Mouse (Mus musculus): ENCODE data around the gene Xab2.
"Not testable (repeated sequence)": the region's sequence is repeated elsewhere in the genome, so short reads cannot be mapped to it uniquely, and the experiment has no call there.

Gene Xab2

DNA sequence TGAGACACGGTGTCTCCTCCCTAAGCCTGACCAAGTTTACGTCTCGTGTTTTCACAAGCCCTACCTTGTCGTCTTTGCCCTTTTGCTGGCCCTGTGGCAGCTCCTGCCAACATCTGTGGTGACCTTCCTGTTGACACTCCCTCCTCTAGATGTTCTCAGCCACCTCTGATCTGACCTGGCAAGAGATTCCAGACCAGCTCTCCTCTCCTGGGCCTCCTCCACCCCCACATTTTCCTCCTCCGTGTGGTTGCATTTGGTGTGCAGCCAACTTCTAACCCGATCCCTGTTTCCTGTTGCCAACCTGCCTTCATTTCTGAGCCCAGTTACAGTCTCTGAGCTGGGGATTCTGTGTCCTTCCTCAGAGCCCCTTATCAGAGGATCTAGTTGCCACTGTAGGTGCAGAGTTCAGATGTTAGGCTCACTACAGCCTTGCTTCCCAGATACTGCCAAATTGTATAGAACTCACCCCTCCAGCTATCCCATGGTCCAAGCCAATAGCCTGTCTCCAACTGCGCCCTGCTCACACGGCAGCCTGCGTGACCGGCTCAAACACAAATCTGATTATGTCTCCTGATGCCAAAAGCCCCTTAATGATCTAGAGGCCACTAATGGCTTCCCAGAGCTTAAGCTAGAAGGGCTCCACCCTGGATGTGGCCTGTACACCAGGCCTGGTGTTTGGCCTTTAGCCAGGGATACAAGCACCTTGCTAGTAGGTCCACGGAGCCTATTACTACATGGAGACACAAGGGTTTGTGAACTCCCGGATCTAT is 11.9 kb downstream of the Xab2 start:
- DNase-seq (ENCODE audit: low read depth, low spot score): no peak

DNA sequence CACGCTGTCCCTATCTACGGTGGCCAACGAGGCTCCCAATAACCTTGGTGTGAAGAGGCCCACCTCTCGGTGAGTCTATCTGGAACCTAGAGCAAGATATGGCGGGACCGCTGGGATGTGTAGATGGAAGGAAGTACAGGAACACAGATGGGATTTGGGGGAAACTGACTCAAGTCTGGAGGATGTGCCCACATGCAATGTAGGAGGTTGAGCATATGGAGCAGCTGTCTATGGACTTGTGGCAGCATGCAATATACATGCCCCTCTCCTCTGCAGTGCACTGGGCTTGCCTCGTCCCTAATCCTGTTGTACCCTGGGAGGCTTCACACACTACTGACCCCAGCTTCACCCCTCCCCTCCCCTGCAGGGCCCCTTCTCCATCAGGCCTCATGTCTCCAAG is 13.3 kb downstream of the Xab2 start:
- DNase-seq (ENCODE audit: low read depth, low spot score): no peak

- no peak for DNase-seq (ENCODE audit: low read depth, low spot score)
These were observed 14.5 kb downstream of the Xab2 start for GRCm38 (mm10) chr8:3606593-3606992.

DNA sequence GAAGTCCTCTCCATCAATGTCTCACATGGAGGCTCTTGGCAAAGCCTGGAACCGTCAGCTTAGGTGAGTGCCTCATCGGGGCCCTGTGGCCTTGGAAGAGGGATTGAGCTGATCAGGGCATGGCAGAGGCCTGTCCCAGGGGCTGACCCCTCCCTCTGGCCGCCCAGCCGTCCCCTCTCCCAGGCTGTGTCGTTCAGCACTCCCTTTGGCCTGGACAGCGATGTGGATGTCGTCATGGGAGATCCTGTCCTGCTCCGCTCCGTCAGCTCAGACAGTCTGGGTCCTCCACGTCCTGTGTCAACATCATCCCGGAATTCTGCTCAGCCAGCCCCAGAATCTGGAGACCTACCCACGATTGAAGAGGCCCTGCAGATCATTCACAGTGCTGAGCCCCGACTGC is 17.7 kb downstream of the Xab2 start:
- DNase-seq (ENCODE audit: low read depth, low spot score): no peak

DNA sequence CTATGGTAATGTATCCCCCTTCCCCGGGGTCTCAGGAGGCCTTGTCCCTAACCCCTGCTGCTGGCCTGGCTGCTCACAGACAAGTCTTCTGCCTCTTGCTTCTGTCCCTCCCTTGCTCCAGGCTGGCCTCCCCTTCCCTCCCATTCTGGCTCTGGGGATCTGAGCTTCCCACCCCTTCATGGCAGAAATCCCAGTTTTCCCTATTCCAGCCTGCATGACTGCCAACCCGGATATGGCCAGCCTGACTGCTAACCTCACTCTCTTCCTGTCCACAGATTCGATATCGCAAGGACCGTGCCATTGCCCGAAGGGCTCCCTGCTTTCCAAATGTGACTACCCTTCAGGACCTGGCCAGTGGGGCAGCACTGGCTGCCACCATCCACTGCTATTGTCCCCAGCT is 20.7 kb downstream of the Xab2 start:
- DNase-seq (ENCODE audit: low read depth, low spot score): no peak

DNA sequence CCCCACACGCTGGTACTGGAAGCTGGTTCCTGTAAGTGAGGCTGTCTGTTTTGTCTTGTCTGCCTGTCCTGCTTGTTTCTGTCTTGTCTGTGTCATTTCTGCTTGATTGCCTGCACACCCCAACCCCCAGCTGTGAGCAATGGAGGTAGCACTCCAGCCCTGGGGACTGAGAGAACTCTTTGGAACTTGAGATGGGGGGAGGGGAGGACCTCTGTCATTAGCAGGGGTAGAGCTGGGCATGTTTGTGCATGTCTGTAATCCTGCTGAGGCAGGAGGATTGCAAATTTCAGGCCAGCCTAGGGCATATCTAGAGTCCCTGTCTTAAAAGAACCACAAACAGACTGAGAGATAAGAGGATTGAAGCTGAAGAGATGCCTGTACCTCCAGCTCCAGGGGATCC is 21.9 kb downstream of the Xab2 start:
- DNase-seq (ENCODE audit: low read depth, low spot score): no peak

DNA sequence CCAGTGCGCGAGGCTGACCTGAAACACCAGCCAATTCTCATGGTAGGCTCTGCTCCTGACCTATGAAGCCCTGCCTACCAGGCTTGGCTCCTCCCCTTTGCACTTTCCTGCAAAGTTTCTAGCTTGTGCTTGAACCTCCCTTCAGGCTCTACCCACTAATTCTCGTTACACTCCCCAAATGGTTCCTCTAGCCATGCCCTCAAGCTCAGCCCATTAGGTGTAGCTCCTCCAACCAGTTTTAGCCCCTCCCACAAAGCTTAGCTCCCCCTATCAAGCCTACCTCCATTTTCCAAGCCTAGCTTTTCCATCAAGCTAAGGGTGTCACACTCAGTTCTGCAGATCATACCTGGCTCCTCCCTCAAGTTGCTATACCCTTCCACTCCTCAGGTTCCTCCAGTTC is 23.1 kb downstream of the Xab2 start:
- peak; percentile 76 for DNase-seq (ENCODE audit: low read depth, low spot score)

- DNase-seq (ENCODE audit: low read depth, low spot score): no peak
These were observed 26.6 kb downstream of the Xab2 start for GRCm38 (mm10) chr8:3594466-3594865.

- DNase-seq (ENCODE audit: low read depth, low spot score): no peak
These were observed 27.6 kb downstream of the Xab2 start for GRCm38 (mm10) chr8:3593470-3593869.

DNA sequence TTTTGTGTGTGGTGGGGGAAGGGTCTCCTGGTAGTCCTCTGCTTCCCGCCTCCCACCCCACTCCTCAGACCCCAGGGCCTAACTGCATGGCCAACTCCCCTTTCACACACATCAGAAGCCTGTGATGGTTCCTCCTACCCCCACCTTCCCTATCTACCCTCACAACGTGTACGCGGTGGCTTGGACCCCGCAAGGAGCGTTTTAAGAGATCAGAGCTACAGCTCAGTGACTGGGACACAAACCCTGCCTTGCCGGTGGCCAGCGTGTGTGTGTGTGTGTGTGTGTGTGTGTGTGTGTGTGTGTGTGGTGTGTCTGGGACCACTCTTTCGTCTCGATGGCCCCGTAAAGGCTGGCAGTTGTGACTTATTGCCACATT is 32.9 kb downstream of the Xab2 start:
- no peak for DNase-seq (ENCODE audit: low read depth, low spot score)

DNA sequence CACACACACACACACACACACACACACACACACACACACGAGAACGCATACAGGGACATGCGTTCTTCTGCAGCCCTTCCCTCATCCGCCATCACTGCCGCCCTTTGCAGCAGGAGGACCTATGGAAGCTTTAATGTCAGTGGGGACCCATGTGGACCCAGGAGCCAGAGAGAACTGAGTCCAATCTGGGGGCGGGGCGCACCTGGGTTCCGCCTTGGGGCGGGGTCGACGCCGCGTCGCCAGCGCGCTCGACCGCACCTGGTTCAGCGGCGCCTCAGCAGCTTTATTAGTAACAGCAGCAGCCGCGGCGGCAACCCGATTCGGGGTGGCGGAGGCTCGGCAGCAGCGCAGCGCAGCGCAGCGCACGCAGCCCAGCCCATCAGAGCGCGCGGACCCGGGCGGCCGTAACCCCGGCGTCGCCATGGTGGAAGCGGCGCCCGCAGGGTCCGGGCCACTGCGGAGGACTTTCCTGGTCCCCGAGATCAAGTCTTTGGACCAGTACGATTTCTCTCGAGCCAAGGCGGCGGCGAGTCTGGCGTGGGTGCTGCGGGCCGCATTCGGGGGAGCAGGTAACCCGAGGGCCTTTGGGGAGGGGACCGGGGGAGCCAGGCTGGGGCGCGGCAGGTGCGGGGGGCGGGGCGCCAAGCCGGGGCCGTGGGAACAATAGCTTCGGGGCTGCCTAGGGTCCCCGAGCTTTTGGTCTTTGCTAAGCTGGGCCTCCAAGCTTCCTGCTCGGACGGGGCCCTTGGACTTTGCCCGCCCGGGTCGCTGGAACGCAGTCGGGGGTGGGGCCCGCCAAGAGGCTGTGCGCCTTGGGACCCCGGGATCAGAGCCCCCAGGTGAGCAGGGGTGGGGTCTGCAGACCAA is 33.5 kb downstream of the Xab2 start:
- peak; percentile 83 for DNase-seq (ENCODE audit: low read depth, low spot score)

- DNase-seq (ENCODE audit: low read depth, low spot score): no peak
These were observed 34.1 kb downstream of the Xab2 start, which contains the start of gene Camsap3 for GRCm38 (mm10) chr8:3586993-3587390. TSS of gene Camsap3 (plus strand) at chr8:3587293.

DNA sequence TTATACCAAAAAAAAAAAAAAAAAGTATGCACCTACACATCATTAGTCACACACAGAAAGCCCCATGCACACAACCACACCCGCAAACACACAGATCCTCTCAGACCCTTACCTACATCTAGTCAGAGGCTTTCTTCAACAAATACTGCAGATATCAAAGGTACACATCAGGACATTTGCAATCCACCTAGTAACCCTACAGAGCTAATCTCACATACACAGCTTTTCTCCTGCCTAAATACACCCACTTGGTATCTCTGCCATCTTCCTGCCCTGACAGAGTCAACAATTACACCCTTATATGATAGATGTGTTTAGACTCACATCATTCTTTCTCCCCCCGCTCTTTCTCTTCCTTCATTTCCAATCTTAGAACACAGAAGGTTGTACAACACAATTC is 34.7 kb downstream of the Xab2 start:
- no peak for DNase-seq (ENCODE audit: low read depth, low spot score)

DNA sequence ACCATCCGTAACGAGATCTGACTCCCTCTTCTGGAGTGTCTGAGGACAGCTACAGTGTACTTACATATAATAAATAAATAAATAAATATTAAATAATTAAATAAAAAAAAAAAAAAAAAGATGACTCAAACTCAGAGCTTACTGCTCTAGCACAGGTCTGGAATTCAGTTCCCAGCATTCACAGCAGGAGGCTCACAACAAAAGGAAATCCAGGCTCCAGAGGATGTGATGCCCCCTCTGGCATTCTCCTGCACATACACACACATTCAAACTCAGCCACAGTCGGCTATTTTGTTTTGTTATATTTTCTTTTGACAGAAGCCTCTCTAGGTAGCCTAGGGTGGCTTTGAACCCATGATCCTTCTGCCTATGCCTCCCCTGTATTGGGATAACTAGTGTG is 39.2 kb downstream of the Xab2 start:
- not testable (repeated sequence) for DNase-seq (ENCODE audit: low read depth, low spot score)

DNA sequence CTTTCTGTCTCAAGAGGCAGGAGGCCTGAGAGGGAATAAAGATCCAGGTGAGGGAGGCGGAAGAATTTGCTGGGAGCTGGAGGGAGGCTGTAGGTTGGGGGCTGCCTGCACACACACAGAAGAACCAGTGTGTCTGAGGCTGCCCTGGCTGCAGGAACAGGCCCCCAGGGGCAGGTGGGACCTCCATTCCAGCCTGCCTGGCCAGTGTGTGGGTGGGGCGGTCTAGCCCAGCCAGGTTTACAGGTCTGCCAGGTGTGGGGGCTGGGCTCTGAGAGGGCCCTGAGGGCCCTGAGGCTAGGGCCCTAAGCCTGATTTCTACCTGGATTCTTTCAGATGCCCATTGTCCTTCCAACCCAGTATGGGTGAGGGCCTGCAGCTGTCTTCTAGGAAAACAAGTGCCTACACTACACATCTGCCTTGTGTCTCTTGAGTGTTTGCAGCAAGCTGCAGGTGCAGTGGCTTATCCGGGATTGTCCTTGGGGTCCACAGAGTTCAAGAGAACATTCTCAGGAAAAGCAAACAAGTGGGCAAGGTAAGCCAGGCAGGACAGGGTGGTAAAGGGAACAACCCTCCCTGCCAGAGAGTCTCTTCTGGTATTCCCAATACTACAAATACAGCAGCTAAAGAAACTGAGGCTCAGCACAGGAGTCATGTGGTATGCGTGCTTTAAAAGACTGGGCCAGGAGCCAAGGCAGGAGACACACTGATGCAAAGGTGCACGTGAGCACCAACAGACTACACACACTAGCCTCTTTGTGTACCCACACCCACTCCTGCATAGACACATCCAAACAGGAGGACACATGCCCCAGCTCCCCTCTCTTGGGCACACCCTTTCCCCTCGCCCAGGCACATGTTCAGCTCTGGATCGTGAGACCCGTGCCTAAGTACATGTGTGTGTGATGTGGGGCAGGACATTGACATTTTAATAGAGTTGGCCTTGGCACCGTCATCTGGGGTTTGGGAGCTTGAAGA is 41.4 kb downstream of the Xab2 start:
- no peak for DNase-seq (ENCODE audit: low read depth, low spot score)

DNA sequence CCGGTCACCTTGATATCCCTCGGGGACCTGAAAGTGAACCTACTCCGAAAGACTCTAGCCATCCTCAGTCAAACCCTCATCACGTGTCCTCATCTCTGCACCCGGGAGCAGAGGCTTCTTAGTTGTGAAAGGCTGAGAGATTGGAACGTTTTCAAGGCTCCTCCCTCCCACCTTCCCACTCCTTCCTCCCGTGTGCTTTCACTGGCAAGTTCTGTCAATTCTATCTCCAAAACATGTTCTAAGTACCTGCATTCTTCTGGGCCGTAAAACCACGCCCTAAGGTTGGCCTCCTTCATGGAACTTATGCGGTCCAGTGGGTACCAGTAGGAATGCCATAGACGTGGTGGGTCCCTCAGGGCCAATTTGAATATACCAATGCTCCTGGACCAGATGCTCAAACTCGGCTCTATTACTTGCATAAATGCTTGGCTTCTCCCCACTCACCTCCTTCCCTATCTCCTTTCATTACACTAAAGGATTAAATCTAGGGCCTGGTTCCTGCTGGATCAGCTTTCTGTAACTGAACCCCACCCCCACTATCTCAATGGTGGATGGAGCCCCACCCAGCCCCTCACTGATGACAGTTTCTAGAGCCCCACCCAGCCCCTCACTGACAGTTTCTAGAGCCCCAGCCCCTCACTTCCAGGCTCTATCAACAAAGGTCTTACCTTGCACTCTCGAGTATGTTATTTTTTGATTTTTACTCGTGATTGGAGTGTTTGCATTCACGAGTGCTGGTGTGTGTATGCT is 44.7 kb downstream of the Xab2 start:
- no peak for DNase-seq (ENCODE audit: low read depth, low spot score)

DNA sequence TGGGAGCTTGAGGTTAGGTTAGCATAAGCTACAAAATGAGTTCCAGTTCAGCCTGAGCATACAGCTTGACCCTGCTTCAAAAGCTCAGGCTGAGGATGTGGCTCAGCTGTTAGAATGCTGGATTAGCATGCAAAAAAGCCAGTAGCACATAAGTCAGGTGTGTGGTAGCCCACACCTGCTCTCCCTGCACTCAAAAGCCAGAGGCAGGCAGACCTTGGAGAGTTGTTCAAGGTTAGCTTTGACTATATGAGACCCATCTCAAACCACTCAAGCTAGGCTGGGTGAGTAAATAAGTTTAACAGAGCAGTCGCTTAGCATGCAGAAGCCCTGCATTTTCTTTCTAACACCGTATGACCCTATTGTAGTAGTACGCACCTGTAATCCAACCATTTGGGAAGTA is 46.6 kb downstream of the Xab2 start:
- DNase-seq (ENCODE audit: low read depth, low spot score): no peak

DNA sequence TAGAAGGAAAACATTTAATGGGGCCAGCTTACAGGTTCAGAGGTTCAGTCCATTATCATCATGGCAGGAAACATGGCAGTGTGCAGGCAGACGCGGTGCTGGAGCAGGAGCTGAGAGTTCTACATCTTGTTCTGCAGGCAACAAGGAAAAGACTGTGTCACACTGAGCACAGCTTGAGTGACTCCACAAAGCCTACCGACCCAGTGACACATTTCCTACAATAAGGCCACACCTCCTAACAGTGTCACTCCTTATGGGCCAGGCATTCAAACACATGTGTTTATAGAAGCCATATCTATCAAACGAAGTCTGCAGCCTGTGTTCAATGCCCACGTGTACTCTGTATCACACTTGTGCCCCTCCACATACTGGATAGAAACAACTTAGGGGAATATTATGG is 51.3 kb downstream of the Xab2 start:
- DNase-seq (ENCODE audit: low read depth, low spot score): no peak

GRCm38 (mm10) chr8:3568378-3568777 is 52.7 kb downstream of the Xab2 start:
- DNase-seq (ENCODE audit: low read depth, low spot score): no peak

GRCm38 (mm10) chr8:3567641-3568371 is 53.3 kb downstream of the Xab2 start, which contains the start of gene C330021F23Rik:
TSS of gene C330021F23Rik (plus strand) at chr8:3567990.
- DNase-seq (ENCODE audit: low read depth, low spot score): peak; percentile 70

Data from WW6 (cell line).